Mouse (Mus musculus): ENCODE results near the gene Gm45785. TPM values are rescaled to one million over a fixed set of nuclear protein-coding genes. Genes with fewer than 3 reads are reported as not detected.

Gm45785 gene
- polyA plus RNA-seq, 1 experiment from 2014 or later, result not detected

GRCm38 (mm10) chr7:140856785-140857549 lies 836 bp upstream of the Gm45785 start, which contains the start of gene Ric8a:
Ric8a (plus strand) TSS chr7:140856957.
- Histone ChIP-seq H3K4me3 (peak within 1 kb of the TSS; percentile 83), H3K4me1 (peaks cover 36% of the 10 kb centered on the region), H3K27ac (peak within 1 kb of the TSS; percentile 90), H3K9ac (peak within 1 kb of the TSS; percentile 95), H3K36me3 (peaks cover 64% of the 10 kb centered on the region), H3K4me2 (peak within 1 kb of the TSS; percentile 99), H3K9me3 (no peaks in the 10 kb centered on the region), H3K27me3 (no peaks in the 10 kb centered on the region)
- ATAC-seq (ENCODE audit: insufficient number of reproducible peaks, insufficient read depth, low FRiP score, low TSS enrichment, low read depth), result peak; percentile 59
- whole genome bisulfite sequencing, result under 1% methylated on average over 50 of the region's 50 CpGs

- Histone ChIP-seq H3K36me3 (peaks cover 56% of the 10 kb centered on the region), H3K27ac (0 out of 2 replicates have a peak overlapping the region, but pooled peaks have one; percentile 90), H3K9me3 (no peaks in the 10 kb centered on the region), H3K4me3 (peak overlapping the region; percentile 83), H3K27me3 (no peaks in the 10 kb centered on the region), H3K9ac (peak overlapping the region; percentile 95), H3K4me2 (peak overlapping the region; percentile 99), H3K4me1 (peaks cover 34% of the 10 kb centered on the region)
- no peak for ATAC-seq (ENCODE audit: insufficient number of reproducible peaks, insufficient read depth, low FRiP score, low TSS enrichment, low read depth)
- WGBS, result 72% methylated on average over 9 of the region's 9 CpGs
Observed at GRCm38 (mm10) chr7:140855181-140855580, 950 bp downstream of the Gm45785 start.

GRCm38 (mm10) chr7:140854483-140854882 lies 1.6 kb downstream of the Gm45785 start:
- Histone ChIP-seq H3K4me3 (peak overlapping the region; percentile 83), H3K27ac (no peak overlapping the region), H3K36me3 (peaks cover 50% of the 10 kb centered on the region), H3K9me3 (no peaks in the 10 kb centered on the region), H3K4me2 (peak overlapping the region; percentile 99), H3K27me3 (no peaks in the 10 kb centered on the region), H3K9ac (0 out of 2 replicates have a peak overlapping the region, but pooled peaks have one; percentile 95), H3K4me1 (peaks cover 29% of the 10 kb centered on the region)
- 94% methylated on average over 18 of the region's 18 CpGs for WGBS
- ATAC-seq (ENCODE audit: insufficient number of reproducible peaks, insufficient read depth, low FRiP score, low TSS enrichment, low read depth), result no peak

- H3K36me3 ChIP-seq, result peaks cover 39% of the 10 kb centered on the region
- 87% methylated on average over 9 of the region's 9 CpGs for WGBS
- ATAC-seq (ENCODE audit: insufficient number of reproducible peaks, insufficient read depth, low FRiP score, low TSS enrichment, low read depth), result no peak
- H3K27me3 ChIP-seq, result no peaks in the 10 kb centered on the region
- H3K4me2 ChIP-seq, result no peak overlapping the region
- peaks cover 18% of the 10 kb centered on the region for H3K4me1 ChIP-seq
- H3K9me3 ChIP-seq, result no peaks in the 10 kb centered on the region
- H3K27ac ChIP-seq, result no peak overlapping the region
- H3K9ac ChIP-seq, result no peak overlapping the region
- no peak overlapping the region for H3K4me3 ChIP-seq
Observed at GRCm38 (mm10) chr7:140853386-140853785, 2.7 kb downstream of the Gm45785 start.

- no peak for ATAC-seq (ENCODE audit: insufficient number of reproducible peaks, insufficient read depth, low FRiP score, low TSS enrichment, low read depth)
- 94% methylated on average over 4 of the region's 4 CpGs for WGBS
- H3K9ac ChIP-seq, result no peak overlapping the region
Observed at GRCm38 (mm10) chr7:140851916-140852315, 4.2 kb downstream of the Gm45785 start.

GRCm38 (mm10) chr7:140848591-140848990 lies 7.5 kb downstream of the Gm45785 start:
- H3K4me3 ChIP-seq, result no peak overlapping the region
- WGBS, result 91% methylated on average over 10 of the region's 10 CpGs
- peaks cover 26% of the 10 kb centered on the region for H3K36me3 ChIP-seq
- no peak overlapping the region for H3K4me2 ChIP-seq
- H3K27ac ChIP-seq, result no peak overlapping the region
- H3K27me3 ChIP-seq, result peaks cover 9% of the 10 kb centered on the region
- no peak overlapping the region for H3K9ac ChIP-seq
- no peak for ATAC-seq (ENCODE audit: insufficient number of reproducible peaks, insufficient read depth, low FRiP score, low TSS enrichment, low read depth)
- H3K9me3 ChIP-seq, result no peaks in the 10 kb centered on the region
- H3K4me1 ChIP-seq, result peaks cover 3% of the 10 kb centered on the region; the same call in 1 of the 2 replicates

More at GRCm38 (mm10) chr7:140851916-140852315, 4.2 kb downstream of the Gm45785 start:
- Histone ChIP-seq H3K36me3 (peaks cover 37% of the 10 kb centered on the region), H3K4me3 (no peak overlapping the region), H3K27ac (no peak overlapping the region), H3K4me1 (peaks cover 10% of the 10 kb centered on the region), H3K4me2 (no peak overlapping the region), H3K9me3 (no peaks in the 10 kb centered on the region), H3K27me3 (no peaks in the 10 kb centered on the region)

- Histone ChIP-seq H3K36me3 (peaks cover 20% of the 10 kb centered on the region), H3K27me3 (peaks cover 15% of the 10 kb centered on the region), H3K27ac (no peak within 1 kb of the TSS), H3K4me3 (no peak within 1 kb of the TSS), H3K4me1 (peaks cover 3% of the 10 kb centered on the region; the same call in 1 of the 2 replicates), H3K9ac (no peak within 1 kb of the TSS), H3K9me3 (no peaks in the 10 kb centered on the region), H3K4me2 (no peak within 1 kb of the TSS)
- WGBS, result 65% methylated on average over 11 of the region's 11 CpGs
- ATAC-seq (ENCODE audit: insufficient number of reproducible peaks, insufficient read depth, low FRiP score, low TSS enrichment, low read depth), result no peak
Observed at GRCm38 (mm10) chr7:140847755-140848580, 8.2 kb downstream of the Gm45785 start, which contains the start of gene Odf3. Odf3 (plus strand) TSS chr7:140847805.

GRCm38 (mm10) chr7:140846676-140847075 lies 9.5 kb downstream of the Gm45785 start:
- no peaks in the 10 kb centered on the region for H3K9me3 ChIP-seq
- no peak overlapping the region for H3K4me2 ChIP-seq
- WGBS, result 81% methylated on average over 10 of the region's 10 CpGs
- H3K4me1 ChIP-seq, result peaks cover 3% of the 10 kb centered on the region; the same call in 1 of the 2 replicates
- H3K9ac ChIP-seq, result no peak overlapping the region
- no peak for ATAC-seq (ENCODE audit: insufficient number of reproducible peaks, insufficient read depth, low FRiP score, low TSS enrichment, low read depth)
- no peak overlapping the region for H3K27ac ChIP-seq
- peaks cover 27% of the 10 kb centered on the region for H3K27me3 ChIP-seq
- peaks cover 7% of the 10 kb centered on the region for H3K36me3 ChIP-seq
- no peak overlapping the region for H3K4me3 ChIP-seq

- Histone ChIP-seq H3K27ac (no peak overlapping the region), H3K36me3 (no peaks in the 10 kb centered on the region), H3K4me2 (no peak overlapping the region), H3K9ac (no peak overlapping the region), H3K4me3 (no peak overlapping the region), H3K9me3 (no peaks in the 10 kb centered on the region), H3K4me1 (peaks cover 3% of the 10 kb centered on the region; the same call in 1 of the 2 replicates), H3K27me3 (peaks cover 37% of the 10 kb centered on the region)
- WGBS, result 46% methylated on average over 4 of the region's 4 CpGs
- no peak for ATAC-seq (ENCODE audit: insufficient number of reproducible peaks, insufficient read depth, low FRiP score, low TSS enrichment, low read depth)
Observed at GRCm38 (mm10) chr7:140845683-140846082, 10.4 kb downstream of the Gm45785 start.

- Histone ChIP-seq H3K4me2 (no peak within 1 kb of the TSS), H3K27ac (no peak within 1 kb of the TSS), H3K9ac (no peak within 1 kb of the TSS), H3K27me3 (peaks cover 40% of the 10 kb centered on the region), H3K4me1 (peaks cover 3% of the 10 kb centered on the region; the same call in 1 of the 2 replicates), H3K36me3 (no peaks in the 10 kb centered on the region), H3K4me3 (no peak within 1 kb of the TSS), H3K9me3 (no peaks in the 10 kb centered on the region)
- peak; percentile 44 for ATAC-seq (ENCODE audit: insufficient number of reproducible peaks, insufficient read depth, low FRiP score, low TSS enrichment, low read depth)
- WGBS, result 29% methylated on average over 14 of the region's 14 CpGs
Observed at GRCm38 (mm10) chr7:140844905-140845665, 11.0 kb downstream of the Gm45785 start, which contains the start of gene Scgb1c1. Scgb1c1 (plus strand) TSS chr7:140845547.

- no peak for ATAC-seq (ENCODE audit: insufficient number of reproducible peaks, insufficient read depth, low FRiP score, low TSS enrichment, low read depth)
- Histone ChIP-seq H3K4me2 (no peak overlapping the region), H3K9me3 (no peaks in the 10 kb centered on the region), H3K27ac (no peak overlapping the region), H3K9ac (no peak overlapping the region), H3K36me3 (no peaks in the 10 kb centered on the region), H3K4me1 (peaks cover 3% of the 10 kb centered on the region; the same call in 1 of the 2 replicates), H3K27me3 (peaks cover 41% of the 10 kb centered on the region), H3K4me3 (no peak overlapping the region)
- 76% methylated on average over 7 of the region's 7 CpGs for WGBS
Observed at GRCm38 (mm10) chr7:140843806-140844205, 12.3 kb downstream of the Gm45785 start.

Measured in embryonic facial prominence, embryonic 13.5 days (tissue).